Mouse (Mus musculus) kidney, adult 2 months (tissue): ENCODE data around the gene Ociad2. TPM values are rescaled to one million over a fixed set of nuclear protein-coding genes. Genes with fewer than 3 reads are reported as not detected.

Experiments used
- DNase-seq: peaks from one replicate; pipeline ENCODE4 v3.0.0; 2021
- H3K27ac ChIP-seq: fragments of 200-500 bp; 2 replicates; pipeline ENCODE4 v1.5.1; 2012; ENCODE audit warnings: low read depth, low read length, control low read depth, inconsistent platforms; ENCODE audit not compliant: insufficient read depth
- H3K27me3 ChIP-seq: fragments of 200-500 bp; replicated peaks from 2 replicates; pipeline ENCODE4 v1.6.1; 2012; ENCODE audit warnings: mild to moderate bottlenecking, moderate library complexity, low read length, inconsistent platforms; ENCODE audit not compliant: control insufficient read depth, insufficient read depth
- H3K36me3 ChIP-seq: fragments of 200-500 bp; 2 replicates; pipeline ENCODE4 v1.6.1; 2012; ENCODE audit warnings: mild to moderate bottlenecking, moderate library complexity, low read length, inconsistent platforms; ENCODE audit not compliant: control insufficient read depth, insufficient read depth
- H3K4me1 ChIP-seq: fragments of 200-500 bp; 2 replicates; pipeline ENCODE4 v1.6.1; 2011; ENCODE audit warnings: low read length; ENCODE audit not compliant: control insufficient read depth, insufficient read depth
- H3K4me3 ChIP-seq: fragments of 200-500 bp; 2 replicates; pipeline ENCODE4 v1.5.1; 2011; ENCODE audit warnings: mild to moderate bottlenecking, low read depth, low read length, control low read depth; ENCODE audit not compliant: insufficient read depth
- CTCF ChIP-seq: fragments of 200-500 bp; conservative IDR thresholded peaks from 2 replicates; pipeline ENCODE4 v1.5.1; 2011; ENCODE audit warnings: low read depth, mild to moderate bottlenecking, control low read depth, low read length, moderate library complexity, mixed read lengths; ENCODE audit not compliant: insufficient read depth, insufficient read length
- POLR2A ChIP-seq: fragments of 200-500 bp; IDR thresholded peaks from one replicate; pipeline ENCODE4 v1.6.1; 2011; ENCODE audit warnings: low read depth, low read length, control low read depth
- WGBS: fragments of 180-500 bp; shearing (Covaris S2); methylation state at CpG from one replicate; pipeline ENCODE4 v1.1.7; 2018; 5-methylcytosine and 5-hydroxymethylcytosine counted together
- polyA plus RNA-seq: library from polyadenylated mRNA; depleted of rRNA; stranded (reverse); fragments of >200 nt; gene quantifications from 2 replicates; pipeline ENCODE4 v1.2.3, GENCODE M21; 2012

Gene Ociad2
- polyA plus RNA-seq, 1 experiment = 3.5 TPM

DNA sequence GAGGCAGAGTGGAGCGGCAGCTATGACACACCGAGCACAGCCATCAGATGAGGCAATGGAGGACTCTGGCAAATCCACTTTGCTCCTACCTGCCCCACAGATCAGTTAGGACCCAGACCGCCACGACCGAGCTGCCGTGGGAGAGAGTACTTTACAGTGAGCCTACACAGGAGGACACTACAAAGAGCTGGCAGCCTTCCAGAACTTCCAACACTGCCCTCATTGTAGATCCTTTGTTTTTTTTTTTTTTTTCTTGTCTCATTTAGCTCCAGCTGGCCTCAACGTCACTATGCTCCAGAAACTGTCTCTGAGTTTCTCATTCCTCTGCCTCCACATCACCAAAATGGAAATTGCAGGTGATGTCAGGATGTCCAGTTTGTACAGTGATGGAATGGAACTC is 12.7 kb upstream of the Ociad2 start:
- no peak overlapping the region for H3K27ac ChIP-seq
- H3K4me3 ChIP-seq = no peak overlapping the region
- no peaks in the 10 kb centered on the region for H3K4me1 ChIP-seq
- 61% methylated on average over 7 of the region's 7 CpGs for WGBS
- no peaks in the 10 kb centered on the region for H3K27me3 ChIP-seq
- DNase-seq = no peak
- TF ChIP-seq CTCF = no peak
- H3K36me3 ChIP-seq = no peaks in the 10 kb centered on the region

DNA sequence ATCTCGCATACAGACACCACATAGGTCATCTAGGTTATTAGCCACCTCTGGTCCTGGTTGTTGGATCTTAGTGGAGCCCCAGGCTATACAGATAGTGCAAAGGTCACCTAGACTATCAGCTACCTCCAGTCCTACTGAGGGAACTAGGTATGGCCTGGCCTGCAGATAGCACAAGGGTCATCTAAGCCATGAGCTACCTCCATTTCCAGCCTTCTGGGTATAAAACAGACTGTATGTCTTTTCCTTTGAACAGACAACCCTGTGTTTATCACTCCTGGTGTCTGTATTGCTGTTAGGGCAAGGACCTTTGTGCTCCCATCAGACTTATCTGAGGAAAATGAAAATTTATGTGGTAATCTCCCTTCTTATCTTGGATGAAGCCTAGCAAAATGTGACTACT is 11.0 kb upstream of the Ociad2 start:
- TF ChIP-seq CTCF (no peak), POLR2A (no peak)
- no peak overlapping the region for H3K27ac ChIP-seq
- WGBS = 97% methylated on average over 1 of the region's 1 CpGs
- no peak overlapping the region for H3K4me3 ChIP-seq
- no peak for DNase-seq
- no peaks in the 10 kb centered on the region for H3K36me3 ChIP-seq
- no peaks in the 10 kb centered on the region for H3K4me1 ChIP-seq
- H3K27me3 ChIP-seq = no peaks in the 10 kb centered on the region

DNA sequence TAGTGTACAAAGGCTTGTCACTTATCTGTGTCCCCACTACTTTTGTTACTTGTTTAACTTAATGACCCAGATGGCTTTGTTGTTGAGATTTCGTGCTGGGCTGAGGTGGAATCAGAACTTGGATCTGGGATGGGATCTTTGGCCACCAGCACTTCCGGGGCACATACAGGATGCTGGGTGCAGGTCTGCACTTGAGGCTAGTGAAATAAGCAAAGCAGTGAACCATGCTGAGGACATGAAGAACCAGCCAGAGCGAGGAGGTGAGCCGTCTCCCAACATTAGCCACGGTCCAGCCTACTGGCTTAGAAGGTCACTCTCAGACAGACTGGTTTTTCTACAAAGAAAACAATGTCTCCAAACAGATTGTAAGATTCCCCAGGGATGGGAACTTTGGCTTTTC is 8.7 kb upstream of the Ociad2 start:
- no peak overlapping the region for H3K27ac ChIP-seq
- H3K4me3 ChIP-seq = no peak overlapping the region
- 22% methylated on average over 5 of the region's 5 CpGs for WGBS
- TF ChIP-seq CTCF (no peak), POLR2A (no peak)
- no peaks in the 10 kb centered on the region for H3K27me3 ChIP-seq
- H3K4me1 ChIP-seq = no peaks in the 10 kb centered on the region
- H3K36me3 ChIP-seq = no peaks in the 10 kb centered on the region
- DNase-seq = peak; percentile 46

DNA sequence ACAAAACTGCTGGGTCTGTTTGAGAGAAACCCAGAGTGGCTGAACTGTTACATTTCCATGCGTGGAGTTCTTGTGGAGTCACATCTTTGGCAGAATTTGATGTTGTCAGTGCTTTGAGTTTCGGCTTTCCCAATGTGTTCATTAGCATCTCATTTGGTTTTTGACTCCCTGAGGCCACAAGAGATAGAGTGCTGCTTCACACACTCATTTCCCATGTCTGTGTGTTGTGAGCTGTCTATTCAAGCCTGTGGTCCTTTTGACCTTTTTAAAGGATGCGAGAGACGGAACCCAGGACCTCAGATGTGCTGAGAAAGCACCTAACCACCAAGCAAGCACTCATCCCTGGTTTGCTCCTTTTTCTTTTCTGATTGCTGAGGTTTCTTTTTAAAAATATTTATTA is 4.4 kb upstream of the Ociad2 start:
- TF ChIP-seq CTCF (no peak), POLR2A (no peak)
- H3K36me3 ChIP-seq = no peaks in the 10 kb centered on the region
- DNase-seq = no peak
- H3K4me1 ChIP-seq = no peaks in the 10 kb centered on the region
- H3K4me3 ChIP-seq = no peak overlapping the region
- no peaks in the 10 kb centered on the region for H3K27me3 ChIP-seq
- H3K27ac ChIP-seq = no peak overlapping the region
- WGBS = 91% methylated on average over 4 of the region's 4 CpGs

DNA sequence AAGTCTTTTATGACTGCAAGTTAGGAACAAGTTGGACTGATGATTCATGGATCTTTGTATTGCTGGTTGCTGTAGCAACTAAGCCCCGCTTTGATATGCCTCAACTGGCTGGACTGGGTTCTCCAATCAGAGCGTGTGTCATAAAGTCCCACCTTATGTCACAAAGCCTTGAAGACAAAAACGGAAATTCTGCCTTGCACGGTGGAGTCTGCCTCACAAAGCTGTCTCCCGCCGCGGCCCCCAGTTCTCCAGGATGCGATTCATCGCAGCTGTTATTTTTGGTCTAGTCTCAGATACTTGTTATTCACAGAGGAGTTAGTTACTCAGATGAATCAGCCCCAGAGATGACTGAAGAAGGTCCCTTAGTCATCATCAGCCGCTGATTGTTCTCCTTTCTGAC is 3.5 kb upstream of the Ociad2 start:
- 60% methylated on average over 10 of the region's 10 CpGs for WGBS
- Histone ChIP-seq H3K4me1 (no peaks in the 10 kb centered on the region), H3K36me3 (no peaks in the 10 kb centered on the region), H3K4me3 (no peak overlapping the region), H3K27me3 (no peaks in the 10 kb centered on the region), H3K27ac (no peak overlapping the region)
- no peak for DNase-seq
- TF ChIP-seq CTCF = no peak
- no peak for TF ChIP-seq POLR2A

DNA sequence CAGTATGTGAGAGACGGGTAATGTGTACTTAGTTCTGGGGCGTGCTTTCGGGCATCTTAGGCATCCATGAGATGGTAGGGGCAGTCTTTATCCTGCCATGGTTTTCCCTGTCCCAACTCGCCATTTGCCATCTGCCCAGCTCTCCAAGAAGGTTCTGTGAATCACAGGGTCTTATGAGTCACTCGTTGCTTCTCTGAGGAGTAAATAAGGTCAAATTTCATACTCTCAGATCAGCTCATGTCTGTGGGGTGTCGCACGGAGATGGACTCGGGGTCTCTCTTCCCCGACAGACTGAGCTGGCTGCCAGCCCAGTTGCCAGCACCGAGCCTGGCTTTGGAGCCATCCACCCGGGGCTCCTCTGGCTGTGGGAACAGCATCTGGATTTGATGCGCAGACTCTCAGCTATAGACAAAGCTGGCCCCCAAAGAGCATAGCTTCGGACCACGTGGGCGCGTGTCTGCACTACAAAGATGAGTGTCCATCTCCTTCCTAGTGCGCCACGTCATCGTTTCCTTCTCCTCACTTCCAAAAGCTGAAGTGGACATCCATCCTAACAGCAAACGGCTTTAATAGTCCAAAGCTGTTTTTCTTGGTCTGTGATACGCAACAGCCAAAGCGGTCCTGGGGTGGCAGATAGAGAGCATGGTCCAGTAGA is 2.0 kb upstream of the Ociad2 start:
- TF ChIP-seq POLR2A (no peak), CTCF (no peak)
- no peak overlapping the region for H3K4me3 ChIP-seq
- no peak overlapping the region for H3K27ac ChIP-seq
- DNase-seq = no peak
- H3K4me1 ChIP-seq = no peaks in the 10 kb centered on the region
- no peaks in the 10 kb centered on the region for H3K36me3 ChIP-seq
- WGBS = 86% methylated on average over 22 of the region's 22 CpGs
- H3K27me3 ChIP-seq = no peaks in the 10 kb centered on the region

DNA sequence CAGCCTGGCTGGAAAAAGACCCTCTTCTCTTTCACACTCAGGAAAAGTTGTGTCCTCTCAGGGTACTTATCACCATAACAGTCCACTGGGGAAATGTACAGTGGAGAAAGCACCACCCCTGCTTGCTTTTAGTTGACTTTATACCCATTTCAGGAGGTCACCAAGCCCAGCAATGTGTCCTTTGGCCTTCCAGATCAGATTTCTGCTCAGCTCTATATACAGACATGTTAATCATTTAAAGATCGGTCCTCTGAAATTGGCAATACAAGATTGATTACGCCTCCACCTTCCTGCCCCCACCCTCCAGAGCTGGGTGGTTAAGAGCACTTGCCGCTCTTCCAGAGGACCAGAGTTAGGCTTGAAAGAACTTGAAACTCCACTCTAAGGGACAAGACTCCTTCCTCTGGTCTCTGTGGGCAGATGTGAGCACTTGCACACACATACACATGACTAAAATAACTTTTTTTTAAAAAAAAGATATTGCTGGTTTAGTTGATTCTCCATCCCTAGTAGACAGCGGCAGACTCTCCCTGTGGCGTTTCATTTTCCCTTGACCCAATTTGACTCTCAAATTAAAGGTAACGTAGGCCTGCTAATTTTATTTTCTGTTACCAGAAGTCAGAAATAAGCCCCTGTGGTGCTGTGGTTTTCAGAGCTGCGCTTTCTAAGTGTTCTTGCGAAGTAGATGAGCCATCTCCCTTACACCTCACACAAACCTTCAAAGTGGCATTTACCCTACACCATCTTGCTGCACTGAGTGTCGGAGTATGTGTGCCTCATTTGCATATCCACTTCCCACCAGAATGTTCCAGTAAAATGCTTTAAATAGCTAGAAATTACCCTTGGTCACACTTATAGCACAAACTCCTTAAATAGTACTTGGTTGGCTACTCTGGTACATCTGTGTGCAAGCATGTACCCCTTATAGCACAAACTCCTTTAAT is 777 bp downstream of the Ociad2 start:
- no peak overlapping the region for H3K27ac ChIP-seq
- no peaks in the 10 kb centered on the region for H3K27me3 ChIP-seq
- 90% methylated on average over 9 of the region's 9 CpGs for WGBS
- no peak overlapping the region for H3K4me3 ChIP-seq
- no peak for DNase-seq
- no peaks in the 10 kb centered on the region for H3K4me1 ChIP-seq
- H3K36me3 ChIP-seq = no peaks in the 10 kb centered on the region
- no peak for TF ChIP-seq POLR2A
- no peak for TF ChIP-seq CTCF
